Mouse (Mus musculus) heart, adult 2 months (tissue): ENCODE measurements around the gene Psmc6. TPM values are rescaled to one million over a fixed set of nuclear protein-coding genes. Genes with fewer than 3 reads are reported as not detected.
A peak's percentile ranks its signal among the peaks of the same experiment; 100 is the strongest.

Source experiments
- DNase-seq, 2 experiments: peaks; one replicate each; pipeline ENCODE4 v3.0.0; 2021
- H3K27ac ChIP-seq: fragments of 200-600 bp; 2 replicates; pipeline ENCODE4 v1.8.1; 2022
- H3K27me3 ChIP-seq: fragments of 200-500 bp; 2 replicates; pipeline ENCODE4 v1.6.1; 2012; ENCODE audit warnings: mild to moderate bottlenecking, low read length, inconsistent platforms, mixed read lengths; ENCODE audit not compliant: control insufficient read depth, insufficient read depth
- H3K36me3 ChIP-seq: fragments of 200-500 bp; 2 replicates; pipeline ENCODE4 v1.6.1; 2012; ENCODE audit warnings: low read length, inconsistent platforms; ENCODE audit not compliant: control insufficient read depth, insufficient read depth
- H3K4me1 ChIP-seq: fragments of 200-500 bp; 2 replicates; pipeline ENCODE4 v1.6.1; 2011; ENCODE audit warnings: low read length; ENCODE audit not compliant: control insufficient read depth, insufficient read depth
- H3K4me3 ChIP-seq: fragments of 200-600 bp; 2 replicates; pipeline ENCODE4 v1.8.1; 2022
- H3K79me2 ChIP-seq: fragments of 200-500 bp; replicated peaks from 2 replicates; pipeline ENCODE4 v1.6.1; 2012; ENCODE audit warnings: mild to moderate bottlenecking, inconsistent platforms, low read length, moderate library complexity, mixed read lengths; ENCODE audit not compliant: control insufficient read depth, insufficient read depth
- H3K9ac ChIP-seq: fragments of 200-500 bp; 2 replicates; pipeline ENCODE4 v1.6.1; 2012; ENCODE audit warnings: low read depth, mild to moderate bottlenecking, control low read depth, inconsistent platforms, low read length, mixed read lengths
- CTCF ChIP-seq: fragments of 200-600 bp; IDR thresholded peaks from 2 replicates; pipeline ENCODE4 v1.8.1; 2022; ENCODE audit warnings: antibody characterized with exemption, mild to moderate bottlenecking, moderate library complexity
- EP300 ChIP-seq: fragments of 200-500 bp; IDR thresholded peaks from 2 replicates; pipeline ENCODE4 v1.6.1; 2011; ENCODE audit warnings: low read depth, low read length, control low read depth; ENCODE audit not compliant: insufficient read depth
- POLR2A ChIP-seq: fragments of 200-500 bp; IDR thresholded peaks from 2 replicates; pipeline ENCODE4 v1.6.1; 2011; ENCODE audit warnings: mild to moderate bottlenecking, low read depth, low read length, control low read depth; ENCODE audit not compliant: insufficient read depth
- WGBS: fragments of 180-500 bp; shearing (Covaris S2); methylation state at CpG from one replicate; pipeline ENCODE4 v1.1.7; 2018; 5-methylcytosine and 5-hydroxymethylcytosine counted together
- intact Hi-C: fragments of 180-260 bp; cut with DNase I; formaldehyde crosslinking; loops from one replicate; pipeline ENCODE4 v1.15.1; 2025
- polyA plus RNA-seq: library from polyadenylated mRNA; depleted of rRNA; stranded (reverse); fragments of >200 nt; gene quantifications from 2 replicates; pipeline ENCODE4 v1.2.3, GENCODE M21; 2012; rRNA removed
- total RNA-seq, 2 experiments: library from RNA; stranded (reverse); gene quantifications; 2 replicates each; pipeline ENCODE4 v1.2.3; 2021

Psmc6 gene
- total and polyA plus RNA-seq, 3 experiments, result 46.3 to 93.7 (median 89.7) TPM

DNA sequence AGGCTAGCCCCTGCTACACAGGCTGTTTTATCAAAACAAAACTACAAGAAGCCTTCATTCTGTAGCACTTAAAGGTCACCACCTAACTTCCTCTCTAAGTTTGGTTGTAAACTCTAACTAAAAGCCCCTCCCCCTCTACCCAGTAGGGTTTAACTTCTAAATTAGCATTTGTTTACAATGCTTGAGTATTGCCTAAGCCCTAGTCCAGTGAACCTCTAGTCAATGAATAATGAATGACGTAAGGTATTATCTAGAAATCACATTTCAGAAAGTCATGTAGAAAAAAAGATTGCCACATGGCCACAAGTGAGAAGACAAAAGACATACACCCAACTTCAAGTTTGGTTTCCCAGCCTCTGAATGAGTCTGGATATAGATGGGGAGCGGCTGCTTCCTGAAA, 57.9 kb downstream of the Psmc6 start:
- 29% methylated on average over 2 of the region's 2 CpGs for WGBS
- no peaks in the 10 kb centered on the region for H3K27me3 ChIP-seq
- TF ChIP-seq POLR2A, result no peak
- no peak for TF ChIP-seq CTCF
- H3K4me1 ChIP-seq, result peaks cover 2% of the 10 kb centered on the region; the same call in 1 of the 2 replicates
- H3K79me2 ChIP-seq, result no peaks in the 10 kb centered on the region
- intact Hi-C loops, result loop anchor here (5.0 kb wide), 1 partner anchor 60 kb away; the partner anchor contains the start of gene Psmc6
- no peak overlapping the region for H3K9ac ChIP-seq
- no peak overlapping the region for H3K27ac ChIP-seq
- DNase-seq, result no peak
- no peak overlapping the region; the same call in 1 of the 2 replicates for H3K4me3 ChIP-seq
- no peaks in the 10 kb centered on the region; the same call in 1 of the 2 replicates for H3K36me3 ChIP-seq

DNA sequence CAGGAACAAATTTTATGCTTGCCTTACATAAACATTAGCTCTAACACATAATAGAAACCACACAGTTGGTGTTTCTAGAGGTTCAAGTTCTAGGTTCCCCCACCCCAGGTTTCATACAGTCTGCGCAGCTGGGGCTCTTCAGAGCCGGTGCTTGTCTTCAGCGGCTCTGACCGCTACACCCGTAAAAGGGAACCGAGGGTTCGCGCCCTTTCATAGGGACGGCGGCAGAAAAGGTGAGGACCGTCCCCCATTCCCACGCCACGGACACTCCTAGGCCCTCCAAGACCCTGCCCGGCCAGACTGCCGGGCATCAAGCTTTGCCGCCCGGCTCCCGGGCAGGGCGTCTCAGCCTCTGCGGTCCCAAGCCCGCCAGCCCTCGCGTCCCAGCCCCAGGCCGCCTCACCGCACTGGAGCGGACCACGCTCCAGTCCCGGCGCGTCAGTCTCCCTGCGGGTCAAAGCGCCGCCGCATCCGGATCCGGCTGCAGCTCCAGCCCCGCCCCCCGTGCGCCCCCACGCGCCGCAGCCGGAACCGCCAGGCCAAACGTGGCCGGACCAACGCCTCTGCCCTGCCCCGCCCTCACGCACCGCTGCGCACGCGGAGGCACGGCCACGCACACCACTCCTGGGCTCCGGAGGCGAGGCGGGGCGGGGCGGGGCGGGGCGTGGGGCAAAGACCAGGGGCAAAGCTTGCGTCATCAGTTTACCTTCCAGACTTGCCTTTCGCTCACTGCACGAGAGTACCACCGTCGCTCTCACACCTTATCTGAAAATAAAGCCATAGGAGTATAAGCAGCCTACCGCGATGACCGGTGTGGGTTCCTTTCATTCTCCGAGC, 59.0 kb downstream of the Psmc6 start:
- peak; percentile 94 to 95 for DNase-seq
- under 1% methylated on average over 71 of the region's 71 CpGs for WGBS
- Histone ChIP-seq H3K36me3 (no peaks in the 10 kb centered on the region; the same call in 1 of the 2 replicates), H3K4me1 (peaks cover 2% of the 10 kb centered on the region; the same call in 1 of the 2 replicates), H3K27ac (peak overlapping the region; percentile 71), H3K27me3 (no peaks in the 10 kb centered on the region), H3K4me3 (peak overlapping the region; percentile 91), H3K9ac (peak overlapping the region; percentile 73), H3K79me2 (no peaks in the 10 kb centered on the region)
- intact Hi-C loops, result loop anchor here (5.0 kb wide), 1 partner anchor 61 kb away; the partner anchor contains the start of gene Psmc6
- TF ChIP-seq EP300, result no peak
- TF ChIP-seq POLR2A, result peak; percentile 59
- peak; percentile 52 for TF ChIP-seq CTCF

DNA sequence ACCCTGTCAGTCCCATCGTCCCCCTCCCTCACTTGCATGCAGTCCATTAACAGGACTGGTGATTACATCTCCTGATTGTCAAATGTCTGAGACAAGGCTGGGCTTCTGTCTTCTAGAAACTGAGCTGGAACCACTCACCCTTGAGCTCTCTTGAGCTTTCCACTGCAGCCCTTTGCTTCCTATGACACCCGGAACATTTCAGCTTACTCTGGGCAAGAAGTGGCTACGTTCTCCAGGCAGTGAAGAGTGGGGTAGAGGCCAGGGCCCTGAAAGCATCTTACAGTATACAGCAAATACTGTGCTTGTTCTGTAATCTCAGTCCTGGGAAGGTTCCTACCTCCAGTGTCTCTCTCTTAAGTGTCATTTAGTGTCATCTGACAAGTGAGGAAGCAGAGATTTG, 59.6 kb downstream of the Psmc6 start:
- intact Hi-C loops, result loop anchor here (5.0 kb wide), 1 partner anchor 62 kb away; the partner anchor contains the start of gene Psmc6
- Histone ChIP-seq H3K27ac (peak overlapping the region; percentile 71), H3K9ac (peak overlapping the region; percentile 73), H3K4me3 (peak overlapping the region; percentile 91), H3K27me3 (no peaks in the 10 kb centered on the region), H3K36me3 (no peaks in the 10 kb centered on the region; the same call in 1 of the 2 replicates), H3K4me1 (peaks cover 2% of the 10 kb centered on the region; the same call in 1 of the 2 replicates), H3K79me2 (no peaks in the 10 kb centered on the region)
- 0% methylated on average over 3 of the region's 3 CpGs for WGBS
- TF ChIP-seq EP300 (no peak), CTCF (no peak), POLR2A (no peak)
- DNase-seq, result no peak

Other genes with a start within 250 kb of the Psmc6 start
- 1 to 10 TPM; 5.1 to 7.3 TPM for gene Gpr137c, start 110.1 kb upstream of the Psmc6 start, total RNA-seq
- 2.7 and 2.9 TPM in 2 replicates for gene Gpr137c, start 110.1 kb upstream of the Psmc6 start, polyA plus RNA-seq
- 10 to 100 TPM; 11.2 to 12.3 TPM for gene Txndc16, start 109.5 kb upstream of the Psmc6 start, total RNA-seq
- 5.2 and 6.9 TPM in 2 replicates for gene Txndc16, start 109.5 kb upstream of the Psmc6 start, polyA plus RNA-seq
- gene Ero1l, start 11.0 kb upstream of the Psmc6 start, total RNA-seq, result 10 to 100 TPM; 15.6 to 22.6 TPM
- 5.0 and 11.9 TPM in 2 replicates for gene Ero1l, start 11.0 kb upstream of the Psmc6 start, polyA plus RNA-seq
- gene Styx, start 21.3 kb downstream of the Psmc6 start, total RNA-seq, result 10 to 100 TPM; 26.3 to 33.4 TPM
- gene Styx, start 21.3 kb downstream of the Psmc6 start, polyA plus RNA-seq, result 3.8 and 7.6 TPM in 2 replicates
- gene Gnpnat1, start 75.1 kb downstream of the Psmc6 start, total RNA-seq, result 10 to 100 TPM; 10.9 to 15.7 TPM
- 3.6 and 6.2 TPM in 2 replicates for gene Gnpnat1, start 75.1 kb downstream of the Psmc6 start, polyA plus RNA-seq
- gene Fermt2, start 200.3 kb downstream of the Psmc6 start, total RNA-seq, result 100 to 1,000 TPM; 230 to 250 TPM
- 80.7 and 175 TPM in 2 replicates for gene Fermt2, start 200.3 kb downstream of the Psmc6 start, polyA plus RNA-seq